Mouse (Mus musculus): ENCODE results near the gene Cpm. TPM values are rescaled to one million over a fixed set of nuclear protein-coding genes. Genes with fewer than 3 reads are reported as not detected.

Cpm gene
- total and polyA plus RNA-seq, 2 experiments = 0.80 to 1.4 TPM

GRCm38 (mm10) chr10:117687577-117687976, 58.3 kb downstream of the Cpm start:
- no peaks in the 10 kb centered on the region for H3K4me1 ChIP-seq (ENCODE audit: control insufficient read depth, insufficient read depth, low read length)
- H3K27me3 ChIP-seq (ENCODE audit: control insufficient read depth, insufficient read depth, low read length) = no peaks in the 10 kb centered on the region
- DNase-seq (ENCODE audit: extremely low read depth, low read depth, low spot score) = no peak
- peaks cover 31% of the 10 kb centered on the region for H3K36me3 ChIP-seq (ENCODE audit: control insufficient read depth, insufficient read depth, low read length)
- no peaks in the 10 kb centered on the region for H3K79me2 ChIP-seq (ENCODE audit: control insufficient read depth, insufficient read depth, low read length)
- no peak for TF ChIP-seq POLR2A (IDR thresholded peaks at IDR 0.05; ENCODE audit: extremely low read depth, insufficient read depth, low read length)
- no peak for TF ChIP-seq CTCF (IDR thresholded peaks at IDR 0.05; ENCODE audit: low read depth, low read length)
- 93% methylated on average over 7 of the region's 7 CpGs for WGBS
- H3K27ac ChIP-seq (replicated peaks; ENCODE audit: insufficient read depth, low read depth, low read length) = no peak overlapping the region
- no peak overlapping the region for H3K4me3 ChIP-seq (ENCODE audit: insufficient read depth, low read depth, low read length)
- H3K9ac ChIP-seq (ENCODE audit: low read depth, low read length) = no peak overlapping the region

GRCm38 (mm10) chr10:117688204-117689151, 59.2 kb downstream of the Cpm start:
- Histone ChIP-seq H3K27ac (replicated peaks; ENCODE audit: insufficient read depth, low read depth, low read length) (no peak overlapping the region), H3K9ac (ENCODE audit: low read depth, low read length) (no peak overlapping the region), H3K36me3 (ENCODE audit: control insufficient read depth, insufficient read depth, low read length) (peaks cover 37% of the 10 kb centered on the region), H3K79me2 (ENCODE audit: control insufficient read depth, insufficient read depth, low read length) (no peaks in the 10 kb centered on the region), H3K4me1 (ENCODE audit: control insufficient read depth, insufficient read depth, low read length) (no peaks in the 10 kb centered on the region), H3K4me3 (ENCODE audit: insufficient read depth, low read depth, low read length) (no peak overlapping the region), H3K27me3 (ENCODE audit: control insufficient read depth, insufficient read depth, low read length) (no peaks in the 10 kb centered on the region)
- peak; percentile 53 for TF ChIP-seq CTCF (IDR thresholded peaks at IDR 0.05; ENCODE audit: low read depth, low read length)
- no peak for TF ChIP-seq POLR2A (IDR thresholded peaks at IDR 0.05; ENCODE audit: extremely low read depth, insufficient read depth, low read length)
- no peak for DNase-seq (ENCODE audit: extremely low read depth, low read depth, low spot score)
- 85% methylated on average over 13 of the region's 13 CpGs for WGBS

GRCm38 (mm10) chr10:117689297-117690100, 60.2 kb downstream of the Cpm start:
- Histone ChIP-seq H3K4me1 (ENCODE audit: control insufficient read depth, insufficient read depth, low read length) (no peaks in the 10 kb centered on the region), H3K4me3 (ENCODE audit: insufficient read depth, low read depth, low read length) (no peak overlapping the region), H3K36me3 (ENCODE audit: control insufficient read depth, insufficient read depth, low read length) (peaks cover 43% of the 10 kb centered on the region), H3K79me2 (ENCODE audit: control insufficient read depth, insufficient read depth, low read length) (no peaks in the 10 kb centered on the region), H3K27ac (replicated peaks; ENCODE audit: insufficient read depth, low read depth, low read length) (no peak overlapping the region), H3K9ac (ENCODE audit: low read depth, low read length) (no peak overlapping the region), H3K27me3 (ENCODE audit: control insufficient read depth, insufficient read depth, low read length) (no peaks in the 10 kb centered on the region)
- 95% methylated on average over 11 of the region's 11 CpGs for WGBS
- TF ChIP-seq POLR2A (IDR thresholded peaks at IDR 0.05; ENCODE audit: extremely low read depth, insufficient read depth, low read length) (no peak), CTCF (IDR thresholded peaks at IDR 0.05; ENCODE audit: low read depth, low read length) (no peak)
- no peak for DNase-seq (ENCODE audit: extremely low read depth, low read depth, low spot score)

- no peak overlapping the region for H3K27ac ChIP-seq (replicated peaks; ENCODE audit: insufficient read depth, low read depth, low read length)
- no peaks in the 10 kb centered on the region for H3K4me1 ChIP-seq (ENCODE audit: control insufficient read depth, insufficient read depth, low read length)
- H3K27me3 ChIP-seq (ENCODE audit: control insufficient read depth, insufficient read depth, low read length) = no peaks in the 10 kb centered on the region
- H3K4me3 ChIP-seq (ENCODE audit: insufficient read depth, low read depth, low read length) = no peak overlapping the region
- peaks cover 48% of the 10 kb centered on the region for H3K36me3 ChIP-seq (ENCODE audit: control insufficient read depth, insufficient read depth, low read length)
- DNase-seq (ENCODE audit: extremely low read depth, low read depth, low spot score) = no peak
- WGBS = 82% methylated on average over 2 of the region's 2 CpGs
- H3K79me2 ChIP-seq (ENCODE audit: control insufficient read depth, insufficient read depth, low read length) = no peaks in the 10 kb centered on the region
- no peak overlapping the region for H3K9ac ChIP-seq (ENCODE audit: low read depth, low read length)
- no peak for TF ChIP-seq CTCF (IDR thresholded peaks at IDR 0.05; ENCODE audit: low read depth, low read length)
- no peak for TF ChIP-seq POLR2A (IDR thresholded peaks at IDR 0.05; ENCODE audit: extremely low read depth, insufficient read depth, low read length)
Measured at GRCm38 (mm10) chr10:117690101-117690352, 60.7 kb downstream of the Cpm start.

GRCm38 (mm10) chr10:117690770-117691296, 61.5 kb downstream of the Cpm start:
- Histone ChIP-seq H3K27me3 (ENCODE audit: control insufficient read depth, insufficient read depth, low read length) (no peaks in the 10 kb centered on the region), H3K27ac (replicated peaks; ENCODE audit: insufficient read depth, low read depth, low read length) (no peak overlapping the region), H3K9ac (ENCODE audit: low read depth, low read length) (no peak overlapping the region), H3K79me2 (ENCODE audit: control insufficient read depth, insufficient read depth, low read length) (no peaks in the 10 kb centered on the region), H3K4me3 (ENCODE audit: insufficient read depth, low read depth, low read length) (no peak overlapping the region), H3K36me3 (ENCODE audit: control insufficient read depth, insufficient read depth, low read length) (peaks cover 56% of the 10 kb centered on the region), H3K4me1 (ENCODE audit: control insufficient read depth, insufficient read depth, low read length) (no peaks in the 10 kb centered on the region)
- TF ChIP-seq CTCF (IDR thresholded peaks at IDR 0.05; ENCODE audit: low read depth, low read length) (no peak), POLR2A (IDR thresholded peaks at IDR 0.05; ENCODE audit: extremely low read depth, insufficient read depth, low read length) (no peak)
- WGBS = 91% methylated on average over 3 of the region's 3 CpGs
- DNase-seq (ENCODE audit: extremely low read depth, low read depth, low spot score) = no peak

Measured in liver, adult 2 months (tissue).